In the genomic region with DNA sequence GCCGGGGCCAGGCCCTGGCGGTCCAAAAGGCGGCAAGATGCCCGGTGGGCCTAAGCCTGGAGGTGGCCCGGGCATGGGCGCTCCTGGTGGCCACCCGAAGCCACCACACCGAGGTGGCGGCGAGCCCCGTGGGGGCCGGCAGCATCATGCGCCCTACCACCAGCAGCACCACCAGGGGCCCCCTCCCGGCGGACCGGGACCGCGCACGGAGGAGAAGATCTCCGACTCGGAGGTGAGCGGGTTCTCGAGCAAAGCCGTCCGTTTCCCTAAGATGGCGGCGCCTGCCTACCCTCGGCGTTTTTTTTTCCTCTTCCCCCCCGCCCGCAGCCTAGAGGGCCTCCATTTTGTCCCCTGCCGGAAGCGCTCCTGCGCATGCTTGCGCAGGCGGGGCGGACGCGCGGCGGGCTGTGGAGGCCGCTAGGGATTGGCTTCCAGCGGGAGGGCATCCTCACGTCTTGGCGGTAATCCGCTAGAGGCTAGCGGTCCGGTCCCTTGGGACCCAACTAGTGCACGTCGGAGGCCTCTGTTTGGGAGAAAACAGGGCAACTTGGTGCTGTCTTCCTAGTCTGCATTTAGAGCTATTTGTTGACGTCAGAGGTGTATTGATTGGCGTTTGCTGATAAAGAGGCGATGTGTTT, we compare ENCODE assay signal across 8 mouse cellular contexts. TPM values are rescaled to one million over a fixed set of nuclear protein-coding genes. Genes with fewer than 3 reads are reported as not detected.
DNase-seq lines count a peak whose midpoint lies in the region; ATAC-seq lines count a peak whose summit lies in the region.

No protein-coding gene starts in this region.

- H3K4me2 ChIP-seq in embryonic facial prominence, embryonic 14.5 days (ENCODE audit: low read depth, low read length), result peak overlapping the region; percentile 93
- peak overlapping the region; percentile 63 for H3K4me2 ChIP-seq in kidney, embryonic 14.5 days (replicated peaks; ENCODE audit: low read depth, low read length)
- H3K4me2 ChIP-seq in limb, embryonic 15.5 days, result peak overlapping the region; percentile 71

- ATAC-seq in embryonic facial prominence, embryonic 14.5 days (ENCODE audit: low read depth), result peak; percentile 74
- ATAC-seq in kidney, embryonic 14.5 days (ENCODE audit: low FRiP score, low TSS enrichment), result peak; percentile 78
- 0 out of 2 replicates have a peak, but pooled peaks have one; percentile 46 for ATAC-seq in limb, embryonic 15.5 days (ENCODE audit: insufficient number of reproducible peaks, low FRiP score, low TSS enrichment, low read depth)

- peak overlapping the region; percentile 99 for H3K27ac ChIP-seq in embryonic facial prominence, embryonic 14.5 days (replicated peaks; ENCODE audit: low read depth, low read length)
- peak overlapping the region; percentile 99 for H3K27ac ChIP-seq in kidney, embryonic 14.5 days (ENCODE audit: low read depth, low read length)
- H3K27ac ChIP-seq in limb, embryonic 15.5 days, result peak overlapping the region; percentile 98

- peak; percentile 89 for DNase-seq in 3T3-L1 (ENCODE audit: low read depth, low spot score)
- DNase-seq in adrenal gland, postnatal 4 days (ENCODE audit: low spot score in 2 of 2), result peak; percentile 69 to 75
- DNase-seq in embryonic facial prominence, embryonic 14.5 days (ENCODE audit: low spot score), result peak; percentile 95
- DNase-seq in heart, adult 8-10 months (ENCODE audit: low spot score), result peak; percentile 81
- DNase-seq in monocyte, adult 2 months (ENCODE audit: low read depth in 1 of 2, low spot score in 2 of 2), result peak; percentile 69 to 83
- DNase-seq in spleen, postnatal 36 days (ENCODE audit: low spot score in 2 of 2), result peak; percentile 88 to 90

- H3K4me1 ChIP-seq in embryonic facial prominence, embryonic 14.5 days (ENCODE audit: control insufficient read depth, insufficient read depth, low read length), result peaks cover 10% of the 10 kb centered on the region
- peaks cover 16% of the 10 kb centered on the region for H3K4me1 ChIP-seq in kidney, embryonic 14.5 days (ENCODE audit: control insufficient read depth, insufficient read depth, low read length)
- peaks cover 31% of the 10 kb centered on the region for H3K4me1 ChIP-seq in limb, embryonic 15.5 days

- H3K9ac ChIP-seq in embryonic facial prominence, embryonic 14.5 days (ENCODE audit: low read depth, low read length), result peak overlapping the region; percentile 100
- peak overlapping the region; percentile 100 for H3K9ac ChIP-seq in kidney, embryonic 14.5 days (ENCODE audit: low read depth, low read length)
- peak overlapping the region; percentile 98 for H3K9ac ChIP-seq in limb, embryonic 15.5 days

- WGBS in embryonic facial prominence, embryonic 14.5 days, result under 1% methylated on average over 36 of the region's 53 CpGs
- WGBS in kidney, embryonic 14.5 days, result under 1% methylated on average over 44 of the region's 53 CpGs
- under 1% methylated on average over 50 of the region's 53 CpGs for WGBS in limb, embryonic 15.5 days

- no peaks in the 10 kb centered on the region for H3K9me3 ChIP-seq in embryonic facial prominence, embryonic 14.5 days (ENCODE audit: control insufficient read depth, low read length)
- no peaks in the 10 kb centered on the region for H3K9me3 ChIP-seq in kidney, embryonic 14.5 days (ENCODE audit: control insufficient read depth, low read length)
- H3K9me3 ChIP-seq in limb, embryonic 15.5 days, result no peaks in the 10 kb centered on the region

- H3K27me3 ChIP-seq in embryonic facial prominence, embryonic 14.5 days (replicated peaks; ENCODE audit: control insufficient read depth, insufficient read depth, low read length), result no peaks in the 10 kb centered on the region
- no peaks in the 10 kb centered on the region for H3K27me3 ChIP-seq in kidney, embryonic 14.5 days (ENCODE audit: control insufficient read depth, insufficient read depth, low read length)
- no peaks in the 10 kb centered on the region for H3K27me3 ChIP-seq in limb, embryonic 15.5 days

- peak overlapping the region; percentile 100 for H3K4me3 ChIP-seq in embryonic facial prominence, embryonic 14.5 days (ENCODE audit: low read depth, low read length)
- peak overlapping the region; percentile 100 for H3K4me3 ChIP-seq in kidney, embryonic 14.5 days (ENCODE audit: low read length)
- H3K4me3 ChIP-seq in limb, embryonic 15.5 days, result peak overlapping the region; percentile 94

- H3K36me3 ChIP-seq in embryonic facial prominence, embryonic 14.5 days (ENCODE audit: control insufficient read depth, insufficient read depth, low read length), result peaks cover 48% of the 10 kb centered on the region
- H3K36me3 ChIP-seq in kidney, embryonic 14.5 days (ENCODE audit: control insufficient read depth, insufficient read depth, low read length), result peaks cover 43% of the 10 kb centered on the region
- peaks cover 31% of the 10 kb centered on the region for H3K36me3 ChIP-seq in limb, embryonic 15.5 days

RNA-seq across cellular contexts. Expression of a gene that starts 1.0 kb away (rescaled TPM):
- total RNA-seq in adrenal gland, postnatal 4 days (2021), result 100 to 1,000 TPM; 282 to 365 TPM
- polyA plus RNA-seq in embryonic facial prominence, embryonic 14.5 days (2014; fragmentation: Nextera tagmentation; extraction: Ambion mirVana), result 92.4 and 105 TPM in 2 replicates
- 10 to 100 TPM; 60.3 to 71.5 (median 62.8) TPM for total RNA-seq in heart, adult 8-10 months (2022)
- 152 and 179 TPM in 2 replicates for polyA plus RNA-seq in kidney, embryonic 14.5 days (2014; fragmentation: Nextera tagmentation; extraction: Ambion mirVana)
- polyA plus RNA-seq in limb, embryonic 15.5 days (2015; fragmentation: Nextera tagmentation; extraction: Ambion mirVana), result 50.2 and 71.8 TPM in 2 replicates

RNA-seq across cellular contexts. Expression of a gene that starts 38.8 kb away (rescaled TPM):
- 10 to 100 TPM; 13.3 to 13.9 TPM for total RNA-seq in adrenal gland, postnatal 4 days (2021)
- polyA plus RNA-seq in embryonic facial prominence, embryonic 14.5 days (2014; fragmentation: Nextera tagmentation; extraction: Ambion mirVana), result 20.7 and 23.1 TPM in 2 replicates
- 1 to 10 TPM; 3.6 to 7.3 (median 5.7) TPM for total RNA-seq in heart, adult 8-10 months (2022)
- polyA plus RNA-seq in kidney, embryonic 14.5 days (2014; fragmentation: Nextera tagmentation; extraction: Ambion mirVana), result 15.6 and 26.5 TPM in 2 replicates
- 18.5 and 19.8 TPM in 2 replicates for polyA plus RNA-seq in limb, embryonic 15.5 days (2015; fragmentation: Nextera tagmentation; extraction: Ambion mirVana)

RNA-seq across cellular contexts. Expression of a gene that starts 54.2 kb away (rescaled TPM):
- 10 to 100 TPM; 63.6 to 74.4 TPM for total RNA-seq in adrenal gland, postnatal 4 days (2021)
- polyA plus RNA-seq in embryonic facial prominence, embryonic 14.5 days (2014; fragmentation: Nextera tagmentation; extraction: Ambion mirVana), result 19.5 and 20.9 TPM in 2 replicates
- total RNA-seq in heart, adult 8-10 months (2022), result 10 to 100 TPM; 17.8 to 24.4 (median 22.4) TPM
- 27.6 and 28.9 TPM in 2 replicates for polyA plus RNA-seq in kidney, embryonic 14.5 days (2014; fragmentation: Nextera tagmentation; extraction: Ambion mirVana)
- polyA plus RNA-seq in limb, embryonic 15.5 days (2015; fragmentation: Nextera tagmentation; extraction: Ambion mirVana), result 12.9 and 17.2 TPM in 2 replicates

RNA-seq across cellular contexts. Expression of a gene that starts 55.1 kb away (rescaled TPM):
- 10 to 100 TPM; 23.6 to 24.2 TPM for total RNA-seq in adrenal gland, postnatal 4 days (2021)
- polyA plus RNA-seq in embryonic facial prominence, embryonic 14.5 days (2014; fragmentation: Nextera tagmentation; extraction: Ambion mirVana), result 20.5 and 25.4 TPM in 2 replicates
- 10 to 100 TPM in 2 of 4 experiments, 1 to 10 TPM in 2; 8.0 to 16.2 (median 9.9) TPM for total RNA-seq in heart, adult 8-10 months (2022)
- polyA plus RNA-seq in kidney, embryonic 14.5 days (2014; fragmentation: Nextera tagmentation; extraction: Ambion mirVana), result 14.4 and 20.4 TPM in 2 replicates
- 18.0 and 22.0 TPM in 2 replicates for polyA plus RNA-seq in limb, embryonic 15.5 days (2015; fragmentation: Nextera tagmentation; extraction: Ambion mirVana)

Comparison
In these comparisons a context has a peak if more than half of its experiments do, and no peak if none do; other contexts are left out.
1. Peak in every context shown above with its lines: DNase-seq, ATAC-seq, H3K4me3 ChIP-seq and H3K27ac ChIP-seq.